Mouse (Mus musculus) megakaryocyte, adult 5-6 weeks (primary cell): ENCODE results near the gene Naa16. TPM values are rescaled to one million over a fixed set of nuclear protein-coding genes. Genes with fewer than 3 reads are reported as not detected.

ENCODE experiments used
- ATAC-seq: 2 replicates; pipeline ENCODE4 v1.8.0; 2016; ENCODE audit warnings: mild to moderate bottlenecking, inconsistent platforms; ENCODE audit not compliant: poor library complexity, severe bottlenecking
- total RNA-seq, 2 experiments: library from RNA; stranded (forward) in 1 of 2; stranded (reverse) in 1 of 2; fragments of 153-499, 151-499 nt in 1 of 2; fragments of 221-1000, 200-1000 nt in 1 of 2; gene quantifications; 2 replicates each; pipeline versions ENCODE4 v1.2.3 to v1.2.4; 2015 to 2017

The Naa16 gene
- total RNA-seq, 2 experiments from 2014 or later: 44.1 to 51.0 TPM

GRCm38 (mm10) chr14:79299796-79300195 lies 90.8 kb downstream of the Naa16 start:
- no peak for ATAC-seq

- ATAC-seq: no peak
Measured at GRCm38 (mm10) chr14:79299230-79299629, 91.3 kb downstream of the Naa16 start.

GRCm38 (mm10) chr14:79298314-79298992 lies 92.1 kb downstream of the Naa16 start:
- ATAC-seq: no peak

- ATAC-seq: no peak
Measured at GRCm38 (mm10) chr14:79296836-79297235, 93.7 kb downstream of the Naa16 start.

GRCm38 (mm10) chr14:79296201-79296600 lies 94.4 kb downstream of the Naa16 start:
- ATAC-seq: no peak

- ATAC-seq: no peak
Measured at GRCm38 (mm10) chr14:79295579-79295978, 95.0 kb downstream of the Naa16 start.

GRCm38 (mm10) chr14:79294950-79295349 lies 95.6 kb downstream of the Naa16 start:
- ATAC-seq: no peak

- no peak for ATAC-seq
Measured at GRCm38 (mm10) chr14:79294051-79294814, 96.3 kb downstream of the Naa16 start.

- ATAC-seq: peak; percentile 67
Measured at GRCm38 (mm10) chr14:79293119-79293780, 97.3 kb downstream of the Naa16 start.

- no peak for ATAC-seq
Measured at GRCm38 (mm10) chr14:79291629-79292028, 98.9 kb downstream of the Naa16 start.

- ATAC-seq: peak; percentile 49
Measured at GRCm38 (mm10) chr14:79290683-79291425, 99.7 kb downstream of the Naa16 start.

- ATAC-seq: peak; percentile 61
Measured at GRCm38 (mm10) chr14:79289909-79290308, 100.7 kb downstream of the Naa16 start.

GRCm38 (mm10) chr14:79288280-79288679 lies 102.3 kb downstream of the Naa16 start:
- no peak; the same call in 1 of the 2 replicates for ATAC-seq

GRCm38 (mm10) chr14:79287251-79287863 lies 103.2 kb downstream of the Naa16 start:
- ATAC-seq: 0 out of 2 replicates have a peak, but pooled peaks have one; percentile 19

- ATAC-seq: no peak
Measured at GRCm38 (mm10) chr14:79285549-79285948, 105.0 kb downstream of the Naa16 start.

- no peak for ATAC-seq
Measured at GRCm38 (mm10) chr14:79284616-79285015, 106.0 kb downstream of the Naa16 start.

- ATAC-seq: no peak
Measured at GRCm38 (mm10) chr14:79283952-79284351, 106.6 kb downstream of the Naa16 start.

GRCm38 (mm10) chr14:79281894-79282553 lies 108.6 kb downstream of the Naa16 start:
- no peak for ATAC-seq

GRCm38 (mm10) chr14:79280456-79280855 lies 110.1 kb downstream of the Naa16 start:
- ATAC-seq: no peak

- no peak for ATAC-seq
Measured at GRCm38 (mm10) chr14:79279494-79279893, 111.1 kb downstream of the Naa16 start.
